Mouse (Mus musculus) layer of hippocampus, postnatal 10 days (tissue): Measurements from ENCODE around the gene Srpk1. TPM values are rescaled to one million over a fixed set of nuclear protein-coding genes. Genes with fewer than 3 reads are reported as not detected.

Experiments
- DNase-seq, 2 experiments: peaks; one replicate each; pipeline ENCODE4 v3.0.0; 2021; ENCODE audit warnings: low spot score in 2 of 2
- total RNA-seq, 2 experiments: library from RNA; stranded (reverse); gene quantifications; 2 replicates each; pipeline ENCODE4 v1.2.3; 2021

Srpk1 gene
- total RNA-seq, 2 experiments from 2014 or later = 103 to 105 TPM

GRCm38 (mm10) chr17:28615332-28615731 lies 7.2 kb downstream of the Srpk1 start:
- DNase-seq = no peak

- no peak for DNase-seq
Measured at GRCm38 (mm10) chr17:28613096-28613495, 9.4 kb downstream of the Srpk1 start.

- no peak for DNase-seq
Measured at GRCm38 (mm10) chr17:28612603-28613002, 9.9 kb downstream of the Srpk1 start.

GRCm38 (mm10) chr17:28609543-28609942 lies 13.0 kb downstream of the Srpk1 start:
- no peak for DNase-seq

- no peak for DNase-seq
Measured at GRCm38 (mm10) chr17:28601557-28602250, 20.8 kb downstream of the Srpk1 start.

GRCm38 (mm10) chr17:28600780-28601179 lies 21.7 kb downstream of the Srpk1 start:
- no peak for DNase-seq

- DNase-seq = no peak
Measured at GRCm38 (mm10) chr17:28593965-28594364, 28.5 kb downstream of the Srpk1 start.

GRCm38 (mm10) chr17:28592998-28593397 lies 29.5 kb downstream of the Srpk1 start:
- peak; percentile 85 to 86 for DNase-seq

GRCm38 (mm10) chr17:28591476-28591875 lies 31.0 kb downstream of the Srpk1 start:
- DNase-seq = no peak

- no peak for DNase-seq
Measured at GRCm38 (mm10) chr17:28590596-28590995, 31.9 kb downstream of the Srpk1 start.

GRCm38 (mm10) chr17:28588591-28588990 lies 33.9 kb downstream of the Srpk1 start:
- DNase-seq = no peak

GRCm38 (mm10) chr17:28586509-28586908 lies 36.0 kb downstream of the Srpk1 start:
- no peak for DNase-seq

- DNase-seq = no peak
Measured at GRCm38 (mm10) chr17:28581056-28581455, 41.5 kb downstream of the Srpk1 start.

GRCm38 (mm10) chr17:28580396-28580795 lies 42.1 kb downstream of the Srpk1 start:
- DNase-seq = peak; percentile 54 to 57

GRCm38 (mm10) chr17:28575244-28576125 lies 47.0 kb downstream of the Srpk1 start, which contains the start of gene Lhfpl5:
Gene Lhfpl5, plus strand, starts transcription at chr17:28575641.
- DNase-seq = peak in 1 of 2 experiments; percentile 55

GRCm38 (mm10) chr17:28572941-28573340 lies 49.6 kb downstream of the Srpk1 start:
- no peak for DNase-seq

GRCm38 (mm10) chr17:28572521-28572920 lies 50.0 kb downstream of the Srpk1 start:
- no peak for DNase-seq

GRCm38 (mm10) chr17:28571868-28572267 lies 50.6 kb downstream of the Srpk1 start:
- no peak for DNase-seq

- DNase-seq = no peak
Measured at GRCm38 (mm10) chr17:28567541-28567940, 55.0 kb downstream of the Srpk1 start.

GRCm38 (mm10) chr17:28565181-28565580 lies 57.3 kb downstream of the Srpk1 start:
- DNase-seq = no peak

- no peak for DNase-seq
Measured at GRCm38 (mm10) chr17:28561613-28562012, 60.9 kb downstream of the Srpk1 start.

- no peak for DNase-seq
Measured at GRCm38 (mm10) chr17:28560598-28560997, 61.9 kb downstream of the Srpk1 start, which contains the start of gene Clps. Gene Clps, minus strand, starts transcription at chr17:28560766.
